ENCODE assay signal across 8 mouse cellular contexts in the genomic region with DNA sequence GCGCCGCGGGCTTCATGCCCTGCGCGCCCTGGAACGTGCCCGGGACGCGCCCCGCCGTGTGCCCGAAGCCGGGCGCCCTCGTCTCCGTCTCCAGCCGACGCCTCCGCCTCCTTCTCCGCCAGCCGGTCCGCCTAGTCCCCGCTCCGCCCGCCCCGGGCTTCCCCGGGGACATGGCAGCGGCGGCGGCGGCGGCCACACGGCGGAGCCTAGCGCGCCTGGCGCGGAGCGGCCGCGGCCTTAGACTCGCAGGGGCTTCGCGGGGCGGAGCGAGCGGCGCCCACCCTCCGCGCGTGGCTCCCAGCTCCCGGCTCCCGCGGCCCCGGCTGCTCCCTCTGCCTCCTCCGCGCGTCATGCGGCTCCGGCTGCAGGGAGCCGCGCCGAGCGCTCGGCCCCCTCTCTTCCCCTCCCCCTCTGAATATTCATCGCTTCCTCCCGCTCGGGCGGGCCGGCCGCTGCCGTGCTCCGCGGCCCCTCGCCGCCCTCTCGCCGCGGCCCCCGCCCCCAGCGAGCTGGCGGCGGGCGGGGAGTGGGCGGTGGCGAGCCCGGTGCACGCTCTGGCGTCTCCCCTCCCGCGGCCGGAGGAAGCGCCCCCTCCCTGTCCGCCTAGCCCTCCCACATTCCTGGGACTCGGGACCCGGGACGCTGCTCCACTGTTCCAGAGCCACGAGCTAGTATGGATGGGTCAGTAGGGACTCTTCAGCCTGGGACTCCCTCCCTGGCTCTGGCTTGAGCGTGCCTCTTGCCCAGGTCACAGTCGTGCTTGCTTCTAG. TPM values are rescaled to one million over a fixed set of nuclear protein-coding genes. Genes with fewer than 3 reads are reported as not detected.
DNase-seq lines count a peak whose midpoint lies in the region; ATAC-seq lines count a peak whose summit lies in the region.

A gene (minus strand): TSS at position 412 of the 770 bp plus-strand sequence.

- no peaks in the 10 kb centered on the region for H3K27me3 ChIP-seq in forebrain, embryonic 14.5 days (replicated peaks; ENCODE audit: control insufficient read depth, insufficient read depth, low read length)
- H3K27me3 ChIP-seq in neural tube, embryonic 13.5 days = peaks cover 4% of the 10 kb centered on the region; the same call in 1 of the 2 replicates

- H3K4me3 ChIP-seq in forebrain, embryonic 14.5 days (ENCODE audit: low read depth, low read length) = peak within 1 kb of the TSS; percentile 81
- H3K4me3 ChIP-seq in neural tube, embryonic 13.5 days = peak within 1 kb of the TSS; percentile 90

- H3K9me3 ChIP-seq in forebrain, embryonic 14.5 days (replicated peaks; ENCODE audit: control insufficient read depth, low read length) = no peaks in the 10 kb centered on the region
- H3K9me3 ChIP-seq in neural tube, embryonic 13.5 days = no peaks in the 10 kb centered on the region

- WGBS in forebrain, embryonic 14.5 days = 0% methylated on average over 46 of the region's 100 CpGs
- WGBS in neural tube, embryonic 13.5 days = under 1% methylated on average over 73 of the region's 100 CpGs

- H3K27ac ChIP-seq in forebrain, embryonic 14.5 days (ENCODE audit: low read depth, low read length) = peak within 1 kb of the TSS; percentile 80
- H3K27ac ChIP-seq in neural tube, embryonic 13.5 days (replicated peaks) = peak within 1 kb of the TSS; percentile 93

- ATAC-seq in forebrain, embryonic 14.5 days = peak; percentile 86
- peak; percentile 88 for ATAC-seq in neural tube, embryonic 13.5 days (ENCODE audit: low read depth)

- peak within 1 kb of the TSS; percentile 88 for H3K9ac ChIP-seq in forebrain, embryonic 14.5 days (ENCODE audit: low read length)
- peak within 1 kb of the TSS; percentile 95 for H3K9ac ChIP-seq in neural tube, embryonic 13.5 days

- peak; percentile 45 for DNase-seq in ES-CJ7 (ENCODE audit: low read depth, low spot score)
- peak; percentile 67 for DNase-seq in cerebellum, adult 11 months
- DNase-seq in forebrain, embryonic 14.5 days (ENCODE audit: low spot score) = peak; percentile 78
- DNase-seq in heart, postnatal 14 days = peak; percentile 70 to 82
- DNase-seq in kidney, postnatal 4 days = peak; percentile 82 to 89
- peak; percentile 78 to 83 for DNase-seq in lung, adult 18-20 months
- peak; percentile 66 for DNase-seq in testis, postnatal 10 days (ENCODE audit: low spot score)

- intact Hi-C loops in heart, postnatal 14 days (cut with DNase I) = loop anchor here (2.0 kb wide), 1 partner anchor 106 kb away; no protein-coding TSS in a partner anchor

- H3K4me2 ChIP-seq in forebrain, embryonic 14.5 days (ENCODE audit: low read length) = peak within 1 kb of the TSS; percentile 97
- H3K4me2 ChIP-seq in neural tube, embryonic 13.5 days = peak within 1 kb of the TSS; percentile 88

- H3K36me3 ChIP-seq in forebrain, embryonic 14.5 days (ENCODE audit: control insufficient read depth, insufficient read depth, low read length) = no peaks in the 10 kb centered on the region
- H3K36me3 ChIP-seq in neural tube, embryonic 13.5 days = no peaks in the 10 kb centered on the region

- peaks cover 7% of the 10 kb centered on the region for H3K4me1 ChIP-seq in forebrain, embryonic 14.5 days (ENCODE audit: control insufficient read depth, insufficient read depth, low read length)
- H3K4me1 ChIP-seq in neural tube, embryonic 13.5 days (replicated peaks) = peaks cover 19% of the 10 kb centered on the region

RNA-seq across cellular contexts. Expression of the gene that starts here (rescaled TPM):
- 3.5 and 4.1 TPM in 2 replicates for polyA plus RNA-seq in forebrain, embryonic 14.5 days (2014; fragmentation: Nextera tagmentation; extraction: Ambion mirVana)
- 1 to 10 TPM; 9.0 to 9.1 TPM for total RNA-seq in heart, postnatal 14 days (2021)
- polyA plus RNA-seq in neural tube, embryonic 13.5 days (2015; fragmentation: Nextera tagmentation; extraction: Ambion mirVana) = 4.2 and 4.4 TPM in 2 replicates

Comparison
In these comparisons a context has a peak if more than half of its experiments do, and no peak if none do; other contexts are left out.
1. Peak in every context shown above with its lines: DNase-seq, ATAC-seq, H3K4me3 ChIP-seq and H3K27ac ChIP-seq.